Mouse (Mus musculus) heart, adult 2 months (tissue): Measurements from ENCODE around the gene Zfp408. TPM values are rescaled to one million over a fixed set of nuclear protein-coding genes. Genes with fewer than 3 reads are reported as not detected.
A peak's percentile ranks its signal among the peaks of the same experiment; 100 is the strongest.

ENCODE experiments used
- DNase-seq, 2 experiments: peaks; one replicate each; pipeline ENCODE4 v3.0.0; 2021
- H3K27ac ChIP-seq: fragments of 200-600 bp; 2 replicates; pipeline ENCODE4 v1.8.1; 2022
- H3K27me3 ChIP-seq: fragments of 200-500 bp; 2 replicates; pipeline ENCODE4 v1.6.1; 2012; ENCODE audit warnings: mild to moderate bottlenecking, low read length, inconsistent platforms, mixed read lengths; ENCODE audit not compliant: control insufficient read depth, insufficient read depth
- H3K36me3 ChIP-seq: fragments of 200-500 bp; 2 replicates; pipeline ENCODE4 v1.6.1; 2012; ENCODE audit warnings: low read length, inconsistent platforms; ENCODE audit not compliant: control insufficient read depth, insufficient read depth
- H3K4me1 ChIP-seq: fragments of 200-500 bp; 2 replicates; pipeline ENCODE4 v1.6.1; 2011; ENCODE audit warnings: low read length; ENCODE audit not compliant: control insufficient read depth, insufficient read depth
- H3K4me3 ChIP-seq: fragments of 200-600 bp; 2 replicates; pipeline ENCODE4 v1.8.1; 2022
- H3K79me2 ChIP-seq: fragments of 200-500 bp; replicated peaks from 2 replicates; pipeline ENCODE4 v1.6.1; 2012; ENCODE audit warnings: mild to moderate bottlenecking, inconsistent platforms, low read length, moderate library complexity, mixed read lengths; ENCODE audit not compliant: control insufficient read depth, insufficient read depth
- H3K9ac ChIP-seq: fragments of 200-500 bp; 2 replicates; pipeline ENCODE4 v1.6.1; 2012; ENCODE audit warnings: low read depth, mild to moderate bottlenecking, control low read depth, inconsistent platforms, low read length, mixed read lengths
- CTCF ChIP-seq: fragments of 200-600 bp; IDR thresholded peaks from 2 replicates; pipeline ENCODE4 v1.8.1; 2022; ENCODE audit warnings: antibody characterized with exemption, mild to moderate bottlenecking, moderate library complexity
- EP300 ChIP-seq: fragments of 200-500 bp; IDR thresholded peaks from 2 replicates; pipeline ENCODE4 v1.6.1; 2011; ENCODE audit warnings: low read depth, low read length, control low read depth; ENCODE audit not compliant: insufficient read depth
- POLR2A ChIP-seq: fragments of 200-500 bp; IDR thresholded peaks from 2 replicates; pipeline ENCODE4 v1.6.1; 2011; ENCODE audit warnings: mild to moderate bottlenecking, low read depth, low read length, control low read depth; ENCODE audit not compliant: insufficient read depth
- whole genome bisulfite sequencing: fragments of 180-500 bp; shearing (Covaris S2); methylation state at CpG from one replicate; pipeline ENCODE4 v1.1.7; 2018; 5-methylcytosine and 5-hydroxymethylcytosine counted together
- intact Hi-C: fragments of 180-260 bp; cut with DNase I; formaldehyde crosslinking; loops from one replicate; pipeline ENCODE4 v1.15.1; 2025
- polyA plus RNA-seq: library from polyadenylated mRNA; depleted of rRNA; stranded (reverse); fragments of >200 nt; gene quantifications from 2 replicates; pipeline ENCODE4 v1.2.3, GENCODE M21; 2012
- total RNA-seq, 2 experiments: library from RNA; stranded (reverse); gene quantifications; 2 replicates each; pipeline ENCODE4 v1.2.3; 2021

The Zfp408 gene
- total and polyA plus RNA-seq, 3 experiments = 4.0 to 5.3 (median 4.2) TPM

GRCm38 (mm10) chr2:91683919-91684318 is 34.3 kb upstream of the Zfp408 start:
- H3K79me2 ChIP-seq = no peaks in the 10 kb centered on the region
- no peaks in the 10 kb centered on the region for H3K27me3 ChIP-seq
- no peak overlapping the region for H3K4me3 ChIP-seq
- TF ChIP-seq EP300 (no peak), POLR2A (no peak), CTCF (no peak)
- no peak overlapping the region for H3K9ac ChIP-seq
- no peaks in the 10 kb centered on the region for H3K4me1 ChIP-seq
- intact Hi-C loops = loop anchor here (5.0 kb wide), 1 partner anchor 93 kb away; no protein-coding TSS in a partner anchor
- WGBS = 78% methylated on average over 8 of the region's 8 CpGs
- no peak overlapping the region for H3K27ac ChIP-seq
- no peak for DNase-seq
- no peaks in the 10 kb centered on the region; the same call in none of the 2 replicates for H3K36me3 ChIP-seq

GRCm38 (mm10) chr2:91682850-91683249 is 33.3 kb upstream of the Zfp408 start:
- Histone ChIP-seq H3K79me2 (no peaks in the 10 kb centered on the region), H3K4me3 (no peak overlapping the region), H3K4me1 (no peaks in the 10 kb centered on the region), H3K27ac (peak overlapping the region; percentile 50), H3K27me3 (no peaks in the 10 kb centered on the region), H3K36me3 (no peaks in the 10 kb centered on the region; the same call in 1 of the 2 replicates), H3K9ac (no peak overlapping the region)
- no peak for DNase-seq
- intact Hi-C loops = loop anchor here (5.0 kb wide), 1 partner anchor 94 kb away; no protein-coding TSS in a partner anchor
- TF ChIP-seq EP300 (no peak), CTCF (peak; percentile 73), POLR2A (no peak)
- 47% methylated on average over 4 of the region's 4 CpGs for WGBS

- DNase-seq = no peak
- peaks cover 2% of the 10 kb centered on the region; the same call in 1 of the 2 replicates for H3K4me1 ChIP-seq
- H3K4me3 ChIP-seq = no peak overlapping the region
- H3K9ac ChIP-seq = no peak overlapping the region
- intact Hi-C loops = no loop called here
- TF ChIP-seq CTCF = no peak
- TF ChIP-seq POLR2A = no peak
- no peak for TF ChIP-seq EP300
- H3K27me3 ChIP-seq = no peaks in the 10 kb centered on the region
- H3K36me3 ChIP-seq = no peaks in the 10 kb centered on the region
- no peak overlapping the region for H3K27ac ChIP-seq
- no peaks in the 10 kb centered on the region for H3K79me2 ChIP-seq
These were observed 27.4 kb upstream of the Zfp408 start for GRCm38 (mm10) chr2:91676961-91677360.

GRCm38 (mm10) chr2:91676420-91676819 is 26.8 kb upstream of the Zfp408 start:
- Histone ChIP-seq H3K27me3 (no peaks in the 10 kb centered on the region), H3K27ac (no peak overlapping the region), H3K36me3 (no peaks in the 10 kb centered on the region), H3K9ac (no peak overlapping the region), H3K4me3 (no peak overlapping the region), H3K79me2 (no peaks in the 10 kb centered on the region), H3K4me1 (peaks cover 2% of the 10 kb centered on the region; the same call in 1 of the 2 replicates)
- TF ChIP-seq CTCF (no peak), POLR2A (no peak), EP300 (no peak)
- WGBS = 81% methylated on average over 2 of the region's 2 CpGs
- intact Hi-C loops = no loop called here
- no peak for DNase-seq

- no peak for TF ChIP-seq POLR2A
- no peak for TF ChIP-seq CTCF
- TF ChIP-seq EP300 = no peak
- Histone ChIP-seq H3K79me2 (no peaks in the 10 kb centered on the region), H3K27me3 (no peaks in the 10 kb centered on the region), H3K27ac (no peak overlapping the region), H3K4me3 (no peak overlapping the region), H3K36me3 (no peaks in the 10 kb centered on the region), H3K9ac (no peak overlapping the region), H3K4me1 (peaks cover 2% of the 10 kb centered on the region; the same call in 1 of the 2 replicates)
- intact Hi-C loops = no loop called here
- DNase-seq = no peak
- 87% methylated on average over 5 of the region's 5 CpGs for WGBS
These were observed 25.3 kb upstream of the Zfp408 start for GRCm38 (mm10) chr2:91674895-91675294.

GRCm38 (mm10) chr2:91673587-91673986 is 24.0 kb upstream of the Zfp408 start:
- WGBS = 50% methylated on average over 2 of the region's 2 CpGs
- intact Hi-C loops = no loop called here
- peaks cover 2% of the 10 kb centered on the region; the same call in 1 of the 2 replicates for H3K4me1 ChIP-seq
- no peaks in the 10 kb centered on the region for H3K79me2 ChIP-seq
- no peak overlapping the region for H3K9ac ChIP-seq
- no peaks in the 10 kb centered on the region for H3K27me3 ChIP-seq
- no peak overlapping the region for H3K27ac ChIP-seq
- DNase-seq = no peak
- H3K36me3 ChIP-seq = no peaks in the 10 kb centered on the region
- TF ChIP-seq EP300 = peak; percentile 57; the same call in 1 of the 2 replicates
- no peak for TF ChIP-seq POLR2A
- H3K4me3 ChIP-seq = no peak overlapping the region

GRCm38 (mm10) chr2:91670038-91670437 is 20.4 kb upstream of the Zfp408 start:
- H3K36me3 ChIP-seq = peaks cover 4% of the 10 kb centered on the region; the same call in 1 of the 2 replicates
- WGBS = 80% methylated on average over 6 of the region's 6 CpGs

More at GRCm38 (mm10) chr2:91670038-91670437, 20.4 kb upstream of the Zfp408 start:
- Histone ChIP-seq H3K4me3 (no peak overlapping the region), H3K9ac (no peak overlapping the region), H3K4me1 (peaks cover 8% of the 10 kb centered on the region), H3K79me2 (no peaks in the 10 kb centered on the region), H3K27ac (no peak overlapping the region), H3K27me3 (no peaks in the 10 kb centered on the region)
- DNase-seq = no peak
- intact Hi-C loops = no loop called here
- TF ChIP-seq EP300 = no peak
- no peak for TF ChIP-seq CTCF
- TF ChIP-seq POLR2A = no peak
